Mouse (Mus musculus) natural killer cell, adult 2 months (primary cell): Measurements from ENCODE around the gene Prpf6.
A peak's percentile ranks its signal among the peaks of the same experiment; 100 is the strongest.

Experiments
- DNase-seq, 2 experiments: peaks; one replicate each; pipeline ENCODE4 v3.0.0; 2022; ENCODE audit warnings: low spot score in 2 of 2

The Prpf6 gene

GRCm38 (mm10) chr2:181685686-181686085 is 94.0 kb downstream of the Prpf6 start:
- DNase-seq, result no peak

GRCm38 (mm10) chr2:181687586-181687985 is 95.9 kb downstream of the Prpf6 start:
- DNase-seq, result no peak

GRCm38 (mm10) chr2:181689466-181690160 is 97.9 kb downstream of the Prpf6 start:
- DNase-seq, result no peak

GRCm38 (mm10) chr2:181691083-181691482 is 99.4 kb downstream of the Prpf6 start:
- DNase-seq, result no peak

GRCm38 (mm10) chr2:181691571-181691970 is 99.9 kb downstream of the Prpf6 start:
- peak in 1 of 2 experiments; percentile 34 for DNase-seq

- DNase-seq, result no peak
Observed at GRCm38 (mm10) chr2:181692304-181692703, 100.6 kb downstream of the Prpf6 start.

GRCm38 (mm10) chr2:181693339-181694280 is 101.9 kb downstream of the Prpf6 start, which contains the start of gene Rgs19:
Rgs19 (minus strand) TSS chr2:181693977.
- peak; percentile 85 to 90 for DNase-seq

- DNase-seq, result no peak
Observed at GRCm38 (mm10) chr2:181694581-181694980, 102.9 kb downstream of the Prpf6 start.

GRCm38 (mm10) chr2:181695776-181696175 is 104.1 kb downstream of the Prpf6 start:
- no peak for DNase-seq

GRCm38 (mm10) chr2:181696801-181697420 is 105.2 kb downstream of the Prpf6 start:
- DNase-seq, result no peak

- no peak for DNase-seq
Observed at GRCm38 (mm10) chr2:181698241-181698640, 106.6 kb downstream of the Prpf6 start, which contains the start of gene Lkaaear1. Lkaaear1 (minus strand) TSS chr2:181698442.
